Mouse (Mus musculus): ENCODE measurements at regions not wholly inside any gene's neighbourhood (a gene's known extent, or its start where the extent isn't known, plus 50 kb on each side); places are given as distances from the start of the nearest gene placed in this dataset.

DNA sequence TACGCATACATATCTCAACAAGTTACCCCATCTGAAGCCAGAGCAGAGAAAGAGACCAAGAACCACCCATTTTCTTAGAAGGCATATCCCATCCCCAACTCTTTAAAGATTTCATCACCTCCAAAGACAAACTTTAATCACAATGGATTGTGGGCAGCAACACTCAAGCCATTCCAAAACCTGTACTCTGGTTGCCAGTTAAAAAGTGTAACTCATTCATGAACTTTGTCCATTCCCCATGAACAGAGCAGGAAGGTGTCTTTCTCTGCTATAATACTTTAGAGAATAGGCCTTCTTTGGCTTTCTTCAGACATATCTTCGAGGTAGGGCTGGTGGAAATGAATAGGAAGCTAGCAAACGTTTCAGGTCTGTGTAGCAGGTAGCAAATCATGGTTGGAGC, 160.4 kb downstream of the Fzd1 start:
- DNase-seq (ENCODE audit: low spot score), result no peak

DNA sequence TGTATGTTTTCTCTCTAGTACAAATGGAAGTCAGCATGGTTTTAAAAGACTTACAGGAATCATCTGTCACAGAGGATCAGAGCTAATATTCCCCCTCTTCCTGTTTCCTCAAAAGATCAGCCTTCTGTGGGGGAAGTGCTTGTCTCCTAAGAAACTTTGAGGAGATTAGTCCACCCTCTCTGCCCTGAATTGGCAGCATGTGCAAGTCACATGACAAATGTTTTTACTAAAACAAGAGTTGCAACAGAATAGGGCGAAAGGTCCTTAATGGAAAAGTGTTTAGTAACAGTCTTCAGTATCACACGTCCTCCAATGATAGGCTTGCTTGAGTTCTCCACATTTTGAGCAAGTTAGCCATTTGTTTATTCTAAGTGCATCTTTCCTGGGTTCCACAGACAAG, 162.8 kb downstream of the Fzd1 start:
- DNase-seq (ENCODE audit: low spot score), result no peak

DNA sequence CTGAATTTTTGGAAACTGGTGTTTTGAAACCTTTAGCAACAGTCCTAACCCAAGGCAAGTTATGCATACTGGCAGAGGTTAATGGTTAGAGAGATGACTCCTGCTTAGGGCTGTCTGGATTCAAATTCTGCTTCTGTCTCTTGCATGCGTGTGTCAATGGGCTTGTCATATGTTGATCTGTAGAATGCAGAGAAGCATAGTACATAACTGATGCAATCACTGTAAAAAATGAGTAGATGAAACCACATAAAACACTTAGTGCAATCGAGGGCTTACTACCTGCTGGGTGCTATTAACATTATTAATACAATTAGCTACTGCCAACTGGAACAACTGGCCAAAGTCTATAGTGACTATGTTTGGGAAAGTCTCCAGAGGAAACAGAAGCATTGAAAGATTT, 163.3 kb downstream of the Fzd1 start:
- DNase-seq (ENCODE audit: low spot score), result no peak

DNA sequence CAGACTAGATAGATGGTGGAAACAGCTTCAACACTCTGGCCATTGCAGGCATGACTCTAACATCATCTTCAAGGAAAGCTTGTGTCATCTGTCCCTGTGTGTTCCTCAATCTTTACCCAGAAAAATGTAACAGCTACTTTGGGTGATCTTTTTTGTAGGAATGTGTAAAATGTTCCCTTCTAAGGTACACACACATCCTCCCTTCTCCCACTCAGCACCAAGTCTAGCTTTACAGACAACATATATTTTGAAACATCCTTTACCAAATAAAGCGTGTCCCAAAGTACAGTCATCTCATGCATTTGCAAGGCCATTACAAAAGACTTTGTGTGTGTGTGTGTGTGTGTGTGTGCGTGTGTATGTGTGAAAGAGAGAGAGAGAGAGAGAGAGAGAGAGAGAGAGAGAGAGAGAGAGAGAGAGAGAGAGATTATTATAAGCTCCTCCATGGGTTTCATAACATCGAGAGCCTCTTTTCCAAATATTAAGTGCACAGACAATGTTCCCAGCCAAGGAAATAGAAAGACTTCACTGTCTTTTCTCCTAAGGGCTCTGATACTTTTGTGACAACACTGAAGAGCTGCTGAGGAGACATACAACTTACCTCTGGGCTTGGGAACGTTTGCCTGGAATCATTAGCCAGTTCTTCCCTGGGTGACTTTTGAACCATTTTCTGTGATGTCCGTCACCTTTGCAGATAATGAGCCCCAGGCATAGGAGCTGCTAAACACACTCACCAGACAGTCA, 164.0 kb downstream of the Fzd1 start:
- DNase-seq (ENCODE audit: low spot score), result no peak

DNA sequence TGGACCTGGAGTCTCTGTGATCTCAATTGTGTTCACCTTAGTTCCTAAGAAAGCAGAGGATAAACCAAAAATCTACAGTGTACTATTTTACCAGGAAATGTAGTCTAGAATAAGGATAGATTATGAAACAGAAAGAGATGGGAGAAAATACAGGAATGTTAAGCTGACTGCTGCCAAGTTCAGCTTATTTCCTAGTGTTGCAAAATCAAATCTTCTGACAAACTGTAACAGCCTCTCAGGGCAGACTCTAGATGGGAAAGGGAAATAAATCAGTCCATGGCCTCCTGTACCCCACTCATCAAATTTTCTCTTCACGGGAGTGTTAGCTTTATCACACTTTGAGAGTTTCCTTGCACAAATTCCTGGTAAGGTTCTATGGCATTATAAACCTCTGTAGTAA, 166.1 kb downstream of the Fzd1 start:
- no peak for DNase-seq (ENCODE audit: low spot score)

DNA sequence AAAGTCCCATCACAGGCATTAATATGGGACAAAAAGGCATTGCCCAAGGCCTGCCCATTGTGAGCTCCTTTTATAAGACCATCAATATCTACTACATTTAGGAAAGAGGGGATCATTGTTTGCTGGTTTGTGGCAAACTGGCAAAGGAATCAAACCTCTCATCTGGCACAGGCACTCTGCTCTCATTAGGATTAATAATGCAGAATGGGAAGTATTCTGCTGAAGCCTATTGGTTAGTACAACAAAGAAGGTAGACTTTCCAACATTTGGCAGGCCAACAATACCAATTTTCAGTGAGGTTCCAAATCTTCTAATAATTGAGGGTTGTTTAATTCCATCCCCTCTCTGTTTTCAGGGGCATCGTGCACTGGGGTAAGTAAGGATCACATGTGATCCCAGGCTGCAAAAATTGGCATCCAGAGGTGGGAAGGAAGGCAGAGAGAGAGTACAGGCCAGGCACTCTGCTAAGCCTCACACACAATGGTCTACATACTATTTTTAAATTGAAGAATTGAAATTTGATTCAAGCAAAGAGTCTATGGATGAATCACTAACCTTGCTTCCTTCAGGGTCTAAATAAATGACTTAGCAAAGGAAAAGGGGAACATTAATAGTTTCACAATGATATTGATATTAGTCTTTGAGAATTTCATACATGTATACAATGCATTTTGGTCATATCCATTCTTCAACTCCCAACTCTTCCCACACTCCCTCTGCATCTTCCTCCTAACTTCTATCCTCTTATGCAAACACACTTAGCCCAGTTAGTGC, 174.9 kb downstream of the Fzd1 start:
- no peak for DNase-seq (ENCODE audit: low spot score)

DNA sequence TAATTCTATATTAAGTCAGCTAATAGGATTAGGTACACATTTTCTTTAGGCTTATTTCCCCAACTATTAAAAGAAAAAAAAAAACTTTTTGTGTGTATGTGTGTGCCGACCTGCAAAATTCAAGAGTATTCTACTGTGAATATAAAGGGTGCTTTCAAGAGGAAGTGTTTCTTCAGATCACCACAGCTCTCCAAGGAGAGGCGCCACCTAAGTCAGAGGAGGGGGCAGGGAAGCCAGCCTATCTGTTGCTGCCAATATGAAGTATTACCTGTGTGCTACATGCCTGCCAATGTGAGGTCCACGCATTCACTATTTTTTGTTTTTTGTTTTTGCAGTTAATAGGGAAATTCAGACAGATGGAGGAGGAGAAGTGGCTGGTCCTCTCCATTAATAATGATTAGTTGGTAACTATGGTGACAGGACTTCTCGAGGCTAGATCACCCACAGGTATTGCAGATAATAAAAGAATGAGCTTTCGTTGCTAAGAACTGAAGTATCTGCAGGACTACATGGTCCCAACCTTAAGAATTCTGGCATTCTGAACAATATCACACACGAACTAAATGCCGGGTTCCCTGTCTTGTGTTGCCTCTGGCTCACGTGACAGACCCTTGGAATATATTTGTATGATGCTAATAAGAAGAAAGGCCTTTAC, 177.5 kb downstream of the Fzd1 start:
- DNase-seq (ENCODE audit: low spot score), result no peak

DNA sequence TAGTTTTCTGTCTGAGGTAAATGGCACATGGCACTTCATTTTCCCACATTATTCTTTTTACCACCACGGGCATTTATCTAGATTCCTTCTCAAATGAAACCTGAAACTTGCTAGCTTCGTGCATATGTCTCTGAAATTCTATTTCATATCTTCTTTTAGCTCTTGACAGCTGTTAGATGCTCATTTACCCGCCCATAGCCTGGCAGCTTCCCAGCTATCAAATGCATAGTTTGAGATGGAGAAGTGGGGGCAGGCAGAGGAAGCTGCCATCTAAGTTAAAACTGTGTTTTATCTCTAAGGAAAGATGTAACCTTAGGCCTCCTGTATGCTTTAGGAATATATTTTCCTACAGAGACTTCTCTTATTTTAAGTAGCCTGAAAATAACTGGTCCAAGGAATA, 179.0 kb downstream of the Fzd1 start:
- DNase-seq (ENCODE audit: low spot score), result no peak

DNA sequence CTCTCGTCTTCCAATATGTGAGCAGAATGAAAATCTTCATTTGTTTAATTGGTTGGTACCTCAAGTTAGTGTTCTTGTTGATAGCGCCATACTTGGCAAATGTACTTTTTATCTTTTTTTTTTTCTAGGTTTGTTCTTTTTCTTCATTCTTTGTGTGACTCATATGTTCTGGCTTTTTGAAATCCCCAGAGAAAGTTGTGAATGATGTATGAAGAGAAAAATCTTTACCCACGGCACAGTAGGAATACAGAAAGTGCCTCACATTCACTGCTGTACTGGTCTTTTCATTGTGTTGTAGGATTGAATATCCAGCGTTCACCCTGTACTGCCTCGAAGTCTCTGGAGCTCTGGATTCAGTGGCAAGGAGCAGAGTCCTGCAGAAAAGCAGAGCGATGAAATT, 180.7 kb downstream of the Fzd1 start:
- no peak for DNase-seq (ENCODE audit: low spot score)

DNA sequence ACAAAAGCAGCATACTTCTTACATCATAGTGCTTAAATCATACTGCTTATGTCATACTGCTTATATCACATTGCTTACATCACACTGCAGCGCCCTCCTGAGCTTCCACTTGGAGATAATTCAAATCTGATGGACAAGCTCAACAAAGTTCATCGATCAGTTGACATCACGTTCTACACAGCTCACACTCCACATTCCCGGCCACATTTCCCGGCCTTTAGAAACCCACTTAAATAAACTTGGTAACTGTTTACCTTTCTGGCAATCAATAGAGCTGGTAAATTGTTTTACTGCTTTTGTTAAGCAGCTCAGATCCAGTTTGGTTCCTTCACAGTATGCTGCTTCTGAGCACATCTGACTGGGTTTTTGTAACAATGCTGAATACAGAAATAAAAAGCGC, 194.0 kb downstream of the Fzd1 start:
- DNase-seq (ENCODE audit: low spot score), result no peak

DNA sequence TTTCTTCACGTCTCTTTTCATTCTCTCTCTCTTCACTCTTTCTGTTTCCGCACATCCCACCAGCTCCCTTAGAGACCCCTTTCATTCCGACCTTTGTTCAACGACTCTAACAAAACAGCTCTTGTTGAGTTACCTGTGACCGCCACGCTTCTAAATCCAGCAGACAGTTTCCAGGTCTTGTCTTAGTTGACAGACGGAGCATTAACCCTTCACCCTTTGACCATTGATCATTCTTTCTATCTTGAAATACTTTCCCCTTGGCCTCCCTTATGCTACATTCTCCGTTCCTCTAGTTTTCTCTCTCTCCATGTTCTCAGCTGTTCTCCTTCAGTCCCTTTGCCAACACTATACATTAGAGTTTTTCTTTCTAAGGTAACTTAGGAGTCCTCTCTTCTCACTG, 196.2 kb downstream of the Fzd1 start:
- no peak for DNase-seq (ENCODE audit: low spot score)

DNA sequence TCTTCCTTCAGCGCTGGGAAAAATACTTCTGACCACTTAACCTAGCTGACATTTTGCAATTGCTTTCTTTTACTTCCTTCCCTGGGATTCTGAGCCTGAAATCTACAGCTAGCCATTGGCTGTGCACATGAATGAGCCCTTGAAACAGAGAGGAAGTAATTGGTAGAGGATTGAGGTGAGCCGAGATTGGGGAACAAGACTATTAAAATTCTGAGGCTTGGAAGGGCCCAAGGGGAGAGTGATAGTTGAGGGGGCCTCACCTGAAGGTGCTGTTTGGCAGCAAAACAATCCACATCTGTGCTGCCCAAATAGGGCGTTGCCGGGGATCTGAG, 196.7 kb downstream of the Fzd1 start:
- no peak for DNase-seq (ENCODE audit: low spot score)

DNA sequence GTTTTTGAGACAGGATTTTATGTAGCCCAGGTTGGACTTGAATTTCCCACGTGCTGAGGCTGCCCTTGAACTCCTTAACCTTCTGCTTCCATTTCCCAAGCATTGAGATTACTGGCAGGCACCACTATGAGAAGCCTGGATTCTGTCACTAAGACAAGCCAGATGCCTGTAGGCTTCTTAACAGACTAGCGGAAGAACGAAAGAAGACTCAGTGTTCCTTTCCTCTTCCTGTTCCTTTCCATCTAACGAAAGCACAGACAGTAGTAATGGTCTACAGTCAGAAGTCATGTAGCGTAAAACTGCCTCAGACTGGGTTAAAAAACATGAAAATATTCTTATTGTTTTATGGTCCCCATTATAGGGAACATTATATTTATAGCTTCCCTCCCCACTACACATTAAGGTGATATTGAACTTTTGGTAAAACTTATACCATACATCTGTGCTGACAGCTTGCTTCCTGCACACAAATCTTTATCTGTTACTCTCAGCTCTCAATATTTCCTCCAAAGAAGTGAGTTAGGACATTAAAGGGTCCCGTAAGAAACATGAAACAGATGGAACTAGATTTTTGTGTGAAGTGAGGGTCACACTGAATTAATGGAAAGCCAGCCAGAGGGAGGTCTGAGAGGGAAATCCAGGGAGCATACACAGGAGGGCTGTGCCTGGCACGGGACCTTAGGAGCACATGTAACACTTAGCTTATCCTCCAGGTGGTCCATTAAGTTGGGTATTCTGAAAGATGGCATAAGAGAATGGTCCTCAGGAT, 197.3 kb downstream of the Fzd1 start:
- DNase-seq (ENCODE audit: low spot score), result no peak

DNA sequence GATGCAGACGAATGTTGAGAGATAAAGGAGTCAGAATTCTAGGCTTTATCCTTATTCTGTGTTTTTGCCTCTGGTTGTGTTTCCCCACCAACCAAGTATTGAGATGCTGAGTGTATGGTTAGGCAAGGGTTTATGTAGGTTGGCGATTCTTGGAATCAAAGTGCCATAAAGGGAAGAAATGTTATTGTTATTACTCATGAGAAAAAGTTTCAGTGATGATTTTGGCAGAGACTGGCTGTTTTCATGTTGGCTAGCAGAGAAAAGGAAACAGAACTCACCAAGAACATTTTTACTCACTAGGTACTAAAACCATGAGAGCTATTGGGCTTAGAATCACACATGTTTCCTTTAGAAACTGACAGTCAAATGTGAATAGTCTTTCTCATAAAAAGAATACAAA, 202.9 kb downstream of the Fzd1 start:
- no peak for DNase-seq (ENCODE audit: low spot score)

DNA sequence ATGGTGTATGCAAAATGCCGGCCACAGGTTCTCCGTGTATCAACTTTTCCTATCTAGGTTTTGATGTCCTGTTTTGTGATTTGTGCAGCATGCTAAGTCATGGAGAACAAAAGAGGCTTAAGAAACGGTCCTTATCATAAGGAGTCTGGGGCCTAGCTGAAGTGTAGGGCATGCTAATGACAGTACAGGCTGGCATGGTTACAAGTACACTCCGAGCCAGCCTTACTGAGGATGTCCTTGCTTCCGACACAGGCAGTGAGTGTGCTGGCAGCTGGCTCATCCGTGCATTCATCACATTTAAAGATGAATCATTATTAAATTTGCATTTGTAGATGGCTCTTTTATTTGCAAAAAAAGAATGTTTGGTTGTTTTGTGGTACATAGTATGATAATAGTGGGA, 219.3 kb downstream of the Fzd1 start:
- no peak for DNase-seq (ENCODE audit: low spot score)

DNA sequence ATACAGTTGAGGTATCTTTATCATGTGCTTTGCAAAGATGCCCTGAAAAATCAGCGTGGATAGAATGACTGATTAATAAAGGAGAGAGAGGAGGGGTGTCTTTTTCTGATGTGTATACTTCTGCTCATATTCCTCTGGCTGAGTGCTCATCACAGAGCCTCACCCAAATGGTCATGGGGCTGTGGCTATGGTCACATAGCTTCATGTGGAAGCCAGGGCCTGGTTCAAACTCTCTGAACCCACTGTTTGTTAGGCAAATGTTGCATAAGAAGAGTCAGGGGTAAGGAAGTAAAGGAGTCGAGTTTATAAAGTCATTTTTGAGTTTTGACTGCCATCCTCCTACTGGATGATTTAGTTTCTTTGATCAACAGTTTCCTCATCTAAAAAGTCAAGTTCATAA, 221.0 kb downstream of the Fzd1 start:
- no peak for DNase-seq (ENCODE audit: low spot score)

DNA sequence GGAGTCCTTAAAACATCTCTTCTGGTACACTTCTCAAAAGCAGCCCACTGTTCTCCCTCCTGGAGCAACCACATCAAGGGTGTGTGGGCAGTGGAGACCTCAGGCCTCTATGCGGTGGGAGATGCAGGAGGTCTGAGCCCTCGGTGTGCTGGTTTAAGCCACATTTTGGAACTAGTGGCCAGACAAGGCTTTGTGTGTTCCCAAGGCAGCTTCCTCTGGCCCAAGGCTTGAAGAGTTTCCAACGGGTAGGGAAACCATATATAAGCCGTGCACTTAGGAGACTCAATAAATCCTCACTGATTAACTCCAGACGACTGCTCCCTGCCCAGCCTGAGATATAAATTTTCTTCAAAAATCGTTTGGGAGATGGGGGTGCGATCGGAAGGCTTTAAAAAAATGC, 221.9 kb downstream of the Fzd1 start:
- DNase-seq (ENCODE audit: low spot score), result no peak

DNA sequence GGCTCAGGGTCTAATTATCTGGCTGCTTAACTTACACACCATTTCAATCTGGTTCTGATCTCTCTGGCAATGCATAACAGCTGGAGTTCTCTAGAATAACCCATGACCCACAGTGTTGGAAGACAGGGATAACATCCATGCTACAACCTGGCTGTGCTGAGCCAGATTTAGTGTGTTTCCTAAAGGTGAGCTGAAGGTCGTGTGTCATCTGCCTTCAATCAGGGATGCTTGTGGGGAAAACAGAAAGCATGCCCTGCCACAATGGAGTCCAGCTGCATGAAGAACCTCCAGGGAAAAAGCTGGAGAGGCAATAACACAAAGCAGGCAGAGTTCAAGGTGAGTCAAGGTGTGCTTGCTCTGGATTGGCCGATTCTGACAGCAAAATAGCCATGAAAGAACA, 223.3 kb downstream of the Fzd1 start:
- no peak for DNase-seq (ENCODE audit: low spot score)

DNA sequence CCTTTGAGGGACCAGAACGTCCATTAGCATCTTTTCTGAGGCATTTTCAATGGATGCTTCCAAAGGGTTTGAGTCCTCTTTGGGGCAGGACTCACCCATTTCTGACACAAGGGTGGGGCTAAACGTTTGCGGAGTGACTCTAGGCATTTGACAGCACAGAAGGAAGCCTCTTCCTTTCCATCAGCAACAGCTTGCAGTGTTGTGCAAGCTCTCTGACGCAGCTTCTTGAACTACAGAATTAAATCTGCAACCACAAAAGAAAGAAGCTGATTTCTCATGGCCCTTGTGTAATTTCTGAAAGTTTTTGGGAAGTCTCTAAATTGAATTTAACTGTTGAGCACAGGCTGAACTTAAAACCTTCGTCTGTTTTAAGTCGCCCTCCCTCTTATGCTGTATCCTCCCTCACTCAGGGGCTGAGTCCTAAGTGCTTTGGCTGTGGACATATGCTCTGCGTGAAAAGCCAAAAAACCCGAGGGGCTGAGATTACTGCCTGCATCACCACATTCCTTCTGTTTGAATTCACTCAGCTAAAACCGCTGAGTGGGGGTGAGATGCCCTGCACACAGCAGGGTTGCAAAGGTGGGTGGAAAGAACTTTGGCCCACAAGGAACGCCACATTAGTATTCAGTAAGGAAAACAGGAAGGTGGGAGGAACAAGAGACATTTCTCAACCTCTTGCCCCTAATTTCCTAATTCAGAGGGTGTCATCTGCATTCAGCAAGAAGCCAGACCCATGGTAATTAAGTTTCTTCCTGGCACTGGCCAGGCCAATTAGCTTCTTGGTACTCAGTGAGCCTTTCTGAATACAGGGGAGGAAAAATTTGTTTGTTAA, 227.4 kb downstream of the Fzd1 start:
- no peak for DNase-seq (ENCODE audit: low spot score)

DNA sequence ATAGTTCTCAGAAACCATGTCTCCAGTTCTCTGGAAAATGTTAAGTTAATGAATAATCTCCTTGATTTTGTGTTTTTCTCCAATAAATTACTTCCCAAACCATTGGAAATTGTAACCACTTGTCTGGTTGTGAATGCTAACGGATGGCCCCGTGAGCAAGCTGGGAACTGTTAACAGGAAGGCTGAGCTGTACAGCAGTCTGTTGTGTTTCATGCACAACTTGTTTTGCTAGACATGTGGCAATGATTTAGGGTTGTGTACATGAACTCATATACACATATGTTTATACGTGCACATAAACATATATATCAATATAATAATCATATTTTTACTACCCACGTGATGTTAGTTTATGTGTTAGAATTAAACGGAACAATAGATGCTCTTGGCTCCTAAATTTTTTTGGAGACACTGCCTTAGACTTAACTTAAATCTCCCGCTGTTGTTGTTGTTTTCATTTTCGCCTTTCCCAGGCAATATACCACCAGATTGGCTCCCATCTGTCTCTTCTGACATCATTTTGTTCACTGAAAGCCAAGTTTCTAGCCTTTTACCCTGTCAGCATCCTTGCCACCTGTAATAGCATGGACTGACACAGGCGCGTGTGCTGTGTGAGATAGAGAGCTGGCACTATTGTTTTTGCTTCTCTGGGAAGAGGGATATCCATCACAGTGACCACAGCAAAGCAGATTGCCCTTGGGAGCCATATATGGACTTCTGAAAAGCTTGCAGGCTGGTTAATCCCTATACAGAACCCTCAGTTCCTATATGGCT, 231.6 kb downstream of the Fzd1 start:
- no peak for DNase-seq (ENCODE audit: low spot score)

DNA sequence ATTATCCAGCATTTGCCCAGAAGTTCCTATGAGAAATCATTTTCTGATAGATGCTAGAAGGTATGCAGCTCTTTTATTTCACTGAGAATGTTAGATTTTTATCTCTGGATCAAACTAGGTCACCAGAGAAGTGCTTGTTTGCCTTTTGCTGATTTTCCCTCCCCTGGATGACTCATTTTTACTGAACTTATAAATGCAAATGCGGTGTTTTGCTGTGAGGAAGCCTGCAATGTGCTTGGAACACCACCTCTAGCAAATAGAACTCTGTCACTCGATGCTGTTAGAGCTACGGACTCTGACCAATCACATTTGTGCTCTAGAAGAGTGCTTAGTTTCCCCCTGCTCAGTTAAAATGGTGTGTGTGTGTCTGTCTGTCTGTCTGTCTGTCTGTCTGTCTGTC, 257.2 kb downstream of the Fzd1 start:
- no peak for DNase-seq (ENCODE audit: low spot score)
